Mouse (Mus musculus): ENCODE results near the gene Ajm1.

GRCm38 (mm10) chr2:25616398-25616797 is 34.8 kb upstream of the Ajm1 start:
- TF ChIP-seq POLR2A (IDR thresholded peaks at IDR 0.05; ENCODE audit: control insufficient read depth, low read depth, low read length) (no peak), CTCF (IDR thresholded peaks at IDR 0.05; ENCODE audit: control insufficient read depth, insufficient read depth, insufficient replicate concordance, low read depth, low read length) (no peak)

All from testis, adult 2 months (tissue).